Mouse (Mus musculus): ENCODE results near the gene Fbxl7.

DNA sequence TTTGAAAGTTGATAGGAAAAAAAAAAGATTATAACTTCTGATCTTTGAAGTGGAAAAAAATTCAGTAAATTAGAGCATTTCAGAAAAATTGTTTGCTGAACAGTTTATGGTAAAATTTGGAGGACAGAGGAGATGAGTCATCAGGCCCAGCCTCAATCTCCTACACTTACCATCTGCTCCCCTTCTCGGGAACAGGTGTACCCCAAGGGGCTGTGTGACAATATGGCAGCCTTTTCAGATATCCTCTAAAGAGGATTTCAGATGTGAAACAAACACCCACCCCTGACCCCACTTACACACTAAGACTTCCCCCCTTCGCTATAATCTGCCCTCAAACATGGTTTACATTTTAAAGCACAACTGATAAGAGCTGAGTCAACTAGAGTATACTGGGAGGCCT lies 164.6 kb downstream of the Fbxl7 start:
- TF ChIP-seq EP300 (IDR thresholded peaks at IDR 0.05; ENCODE audit: low read depth) = no peak
- no peak for TF ChIP-seq CTCF (IDR thresholded peaks at IDR 0.05; ENCODE audit: low read depth)

Measured in liver, embryonic 14.5 days (tissue).